Mouse (Mus musculus) right cerebral cortex, adult 18-20 months (tissue): ENCODE data around the gene Lhpp.
A peak's percentile ranks its signal among the peaks of the same experiment; 100 is the strongest.
"Not testable (repeated sequence)": the region's sequence is repeated elsewhere in the genome, so short reads cannot be mapped to it uniquely, and the experiment has no call there.

Source experiments
- DNase-seq: peaks from one replicate; pipeline ENCODE4 v3.0.0; 2022; ENCODE audit warnings: mixed read lengths

The Lhpp gene

DNA sequence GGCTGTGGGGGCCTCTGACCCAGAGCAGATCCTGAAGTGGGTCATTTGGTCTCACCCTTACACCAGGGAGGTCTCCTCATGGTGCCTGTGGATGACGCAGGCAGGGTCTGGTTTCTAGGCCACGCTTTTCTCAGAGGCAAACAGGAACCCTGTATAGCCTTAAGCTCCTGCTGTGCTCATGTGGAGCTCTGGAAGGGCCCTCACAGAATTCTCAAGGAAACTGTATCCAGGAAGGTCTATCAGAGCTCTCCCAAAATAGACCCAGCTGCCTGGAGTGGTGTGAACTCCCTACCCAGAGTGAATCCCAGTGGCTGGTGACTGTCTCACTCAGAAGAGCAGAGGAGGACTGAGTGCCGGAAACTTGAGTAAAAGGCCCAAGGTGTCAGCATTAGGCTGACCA lies 44.0 kb downstream of the Lhpp start:
- DNase-seq = no peak

DNA sequence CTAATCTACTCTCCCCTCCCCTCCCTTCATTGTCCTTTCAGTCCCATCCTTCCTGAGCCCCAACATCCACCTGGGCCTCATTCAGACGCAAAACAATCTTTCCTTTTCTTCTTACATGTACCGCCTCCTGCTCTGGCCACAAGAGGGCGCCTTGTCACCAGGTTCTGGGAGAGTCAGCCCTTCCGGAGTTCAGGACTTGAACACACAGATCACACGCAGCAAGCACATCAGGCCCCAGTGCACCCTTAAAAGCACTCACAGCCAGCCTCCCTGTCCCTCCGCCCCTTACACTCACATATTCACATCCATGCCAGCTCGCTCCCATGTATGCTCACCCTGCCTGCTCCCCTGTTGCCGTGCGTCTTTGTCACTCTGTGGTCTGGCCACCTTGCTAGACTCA lies 45.6 kb downstream of the Lhpp start:
- DNase-seq = peak; percentile 88

DNA sequence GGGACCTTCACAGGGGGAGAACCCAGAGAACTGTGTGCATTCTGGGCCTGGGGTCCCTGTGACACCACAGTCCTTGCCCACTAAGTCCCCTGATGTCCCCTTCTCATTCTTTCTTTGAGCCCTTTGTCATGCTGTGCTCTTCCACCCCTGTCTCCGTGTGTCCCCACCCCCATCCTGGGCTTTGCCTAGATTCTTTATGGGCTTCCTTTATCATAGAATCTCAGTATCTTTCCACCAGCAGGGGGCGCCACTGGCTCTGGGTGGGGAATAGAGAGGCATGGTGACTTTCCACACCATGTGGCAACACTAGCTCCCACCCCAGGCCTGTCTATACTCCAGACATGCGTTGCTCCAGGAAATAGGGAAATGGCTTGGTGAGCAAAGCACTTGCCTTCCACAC lies 46.1 kb downstream of the Lhpp start:
- peak; percentile 86 for DNase-seq

DNA sequence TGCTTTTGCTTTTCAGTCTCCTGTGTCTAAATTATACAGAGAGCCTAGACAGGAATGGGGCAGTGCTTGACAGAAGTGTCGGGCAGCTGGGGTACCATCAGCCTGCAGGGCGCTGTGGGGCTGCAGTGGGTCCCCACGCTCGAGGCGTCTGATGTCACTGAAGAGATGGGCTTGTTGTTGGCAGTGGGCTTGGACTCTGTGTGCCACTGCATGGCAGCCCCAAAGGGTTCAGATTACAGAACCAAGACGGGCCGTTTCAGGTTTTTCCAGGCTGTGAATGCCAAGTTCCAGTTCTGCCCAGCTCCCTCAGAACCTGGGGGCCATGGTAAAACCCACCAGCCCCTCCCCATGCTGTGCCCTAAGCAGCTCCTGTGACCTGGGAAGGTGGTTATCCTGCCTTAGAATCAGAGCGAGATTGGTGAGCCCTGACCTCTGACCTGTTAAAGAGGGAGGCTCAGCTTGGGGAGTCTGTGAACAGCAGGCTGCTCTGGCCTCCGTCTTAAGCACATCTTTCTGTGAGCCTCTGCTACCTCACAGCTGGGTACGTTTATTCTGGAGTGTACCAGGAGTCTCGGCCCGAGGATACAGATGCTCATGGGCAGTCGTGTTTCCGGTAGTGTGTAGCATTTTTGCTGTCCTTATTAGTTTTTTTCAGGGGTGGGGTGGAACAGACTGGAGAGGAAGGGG lies 47.1 kb downstream of the Lhpp start:
- DNase-seq = no peak

DNA sequence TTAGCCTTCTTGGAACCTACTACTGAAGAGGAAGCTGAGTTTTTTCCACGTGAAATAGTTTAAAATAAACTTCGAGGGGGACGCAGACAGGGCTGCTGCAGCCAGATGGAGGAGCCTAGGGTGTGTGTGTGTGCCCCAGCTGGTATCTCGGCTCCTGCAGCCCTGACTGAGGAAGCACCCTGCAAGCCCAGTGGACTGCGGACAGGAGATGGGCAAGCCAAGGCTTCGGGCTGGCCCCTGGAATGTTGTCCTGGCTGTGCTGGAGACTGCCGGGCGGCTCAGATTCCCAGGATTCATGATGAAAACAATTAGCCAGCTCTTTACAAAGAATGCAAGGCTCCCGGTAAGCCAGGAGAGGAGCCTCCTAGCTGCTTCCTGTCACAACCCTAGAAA lies 47.6 kb downstream of the Lhpp start:
- no peak for DNase-seq

DNA sequence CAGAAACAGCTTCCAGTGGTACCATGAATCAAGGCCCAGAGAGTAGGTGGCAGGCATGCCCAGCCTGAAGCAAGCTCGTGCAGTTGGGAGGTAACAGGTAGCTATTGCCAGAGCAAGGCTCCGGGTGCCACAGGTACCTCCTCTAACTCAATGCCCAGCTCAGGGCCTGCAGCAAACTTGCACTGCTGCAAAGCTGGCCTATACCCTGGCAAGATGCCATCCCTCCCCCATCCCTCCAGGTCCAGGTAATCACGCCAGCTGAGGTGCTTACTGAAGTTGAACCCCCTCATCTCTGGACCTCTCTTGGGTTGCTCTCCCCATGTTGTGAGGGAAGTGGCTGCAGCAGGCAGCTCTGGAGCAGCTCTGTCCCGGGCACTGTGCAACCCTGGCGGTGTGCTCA lies 48.2 kb downstream of the Lhpp start:
- DNase-seq = no peak

DNA sequence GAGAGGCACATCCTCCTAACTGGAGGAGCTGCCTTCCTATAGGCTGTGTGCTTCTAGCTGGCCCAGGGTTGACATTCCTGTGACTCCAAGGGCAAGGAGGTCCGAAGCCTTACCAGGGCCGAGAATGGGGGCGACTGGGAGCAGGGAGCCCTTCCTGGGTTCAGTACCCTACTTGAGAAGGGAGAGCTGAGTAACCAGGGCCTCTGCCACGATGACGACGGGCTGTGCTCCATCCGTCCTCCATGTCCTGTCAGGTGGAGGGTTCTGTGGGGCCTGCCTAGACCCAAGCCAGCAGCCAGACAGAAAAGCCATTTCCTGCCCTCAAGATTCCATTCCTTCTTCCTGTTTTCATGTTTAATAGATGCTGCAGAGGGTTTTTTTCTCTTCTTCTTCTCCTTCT lies 49.2 kb downstream of the Lhpp start:
- no peak for DNase-seq

DNA sequence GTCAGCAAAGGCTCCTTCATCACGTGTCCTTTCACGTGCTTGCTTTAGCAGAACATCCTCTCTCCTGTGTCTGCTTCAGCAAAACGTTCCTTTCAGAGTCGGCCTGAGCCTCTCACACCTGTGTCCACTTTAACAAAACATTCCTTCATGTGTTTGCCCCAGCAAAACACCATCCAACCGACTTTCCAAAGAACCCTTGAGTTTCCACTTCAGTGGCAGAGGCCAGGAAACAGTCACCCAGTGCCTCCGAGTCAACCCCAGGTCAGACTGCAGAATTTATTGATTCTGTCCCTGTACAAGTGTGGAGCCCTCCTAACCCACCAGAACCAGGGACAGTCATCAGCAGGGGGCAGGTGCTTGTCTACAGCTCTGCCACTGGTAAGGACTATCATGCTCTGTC lies 52.4 kb downstream of the Lhpp start:
- DNase-seq = not testable (repeated sequence)

DNA sequence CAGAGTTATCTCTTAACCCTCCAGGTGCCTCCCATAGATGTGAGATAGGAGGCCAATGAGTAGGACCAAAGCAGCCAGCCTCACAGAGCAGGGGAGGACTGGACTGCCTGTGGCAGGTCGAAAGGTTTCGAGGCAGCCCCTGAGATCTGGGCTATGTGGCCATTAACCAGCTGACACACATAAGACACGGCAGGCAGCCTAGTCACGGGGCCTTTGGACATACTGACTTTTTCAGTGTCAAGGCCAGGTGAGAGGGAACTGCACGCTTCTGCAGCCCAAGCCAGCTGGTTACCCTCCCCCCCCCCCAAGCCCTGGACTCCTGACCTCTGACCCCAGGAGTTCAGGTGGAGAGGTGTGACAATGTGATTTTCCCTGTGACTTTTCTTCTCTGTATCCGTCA lies 54.4 kb downstream of the Lhpp start:
- no peak for DNase-seq

DNA sequence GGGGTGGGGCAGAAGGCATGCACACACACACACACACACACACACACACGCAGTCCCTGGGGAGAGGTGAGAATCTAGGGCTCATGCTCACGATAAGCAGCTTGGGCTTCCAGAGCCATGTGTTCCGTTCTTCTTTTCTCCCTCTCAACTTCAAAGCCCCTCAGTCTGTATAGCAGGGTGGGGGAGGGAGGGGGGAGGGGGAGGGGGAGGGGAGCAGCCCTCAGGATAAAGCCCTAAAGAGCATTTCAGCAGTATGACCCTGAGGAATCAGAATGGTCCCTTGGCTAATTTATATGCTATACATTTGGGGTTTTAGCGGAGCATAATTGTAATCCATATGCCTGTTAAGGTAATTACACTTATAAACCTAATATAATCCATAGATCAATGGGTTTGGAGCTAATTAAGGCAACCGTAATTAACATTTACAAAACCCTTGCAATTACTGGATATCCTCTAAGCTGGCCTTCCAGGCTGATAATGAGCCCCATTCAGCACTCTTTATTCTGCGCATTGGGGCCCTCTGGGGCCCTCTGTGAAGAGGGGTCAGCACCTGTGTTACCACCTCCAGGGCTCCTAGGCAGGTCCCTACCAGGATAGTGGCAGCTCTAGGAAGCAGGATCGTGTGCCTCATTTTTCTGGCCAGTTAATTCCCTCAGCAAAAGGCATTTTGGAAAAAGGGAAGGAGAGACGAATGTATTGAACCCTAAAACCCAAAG lies 55.4 kb downstream of the Lhpp start:
- no peak for DNase-seq

DNA sequence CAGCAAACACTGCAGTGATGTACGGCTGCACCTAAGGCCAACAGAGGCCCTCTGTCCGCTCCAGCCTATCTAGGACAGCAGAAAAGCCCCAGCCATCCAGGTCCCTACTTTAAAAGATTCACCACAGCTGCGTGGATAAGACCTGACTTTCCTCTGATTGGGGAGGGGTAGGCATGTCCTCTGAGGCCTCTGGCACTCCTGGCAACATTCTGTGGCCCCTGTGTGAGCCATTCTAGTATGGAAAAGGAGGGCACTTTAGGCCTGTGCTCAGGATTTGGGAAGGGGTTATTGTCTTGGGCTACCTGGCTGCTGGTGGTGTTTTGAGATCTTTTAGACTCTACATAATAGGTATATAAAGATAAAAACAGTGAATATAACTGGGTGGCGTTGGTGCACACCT lies 56.1 kb downstream of the Lhpp start:
- DNase-seq = no peak

DNA sequence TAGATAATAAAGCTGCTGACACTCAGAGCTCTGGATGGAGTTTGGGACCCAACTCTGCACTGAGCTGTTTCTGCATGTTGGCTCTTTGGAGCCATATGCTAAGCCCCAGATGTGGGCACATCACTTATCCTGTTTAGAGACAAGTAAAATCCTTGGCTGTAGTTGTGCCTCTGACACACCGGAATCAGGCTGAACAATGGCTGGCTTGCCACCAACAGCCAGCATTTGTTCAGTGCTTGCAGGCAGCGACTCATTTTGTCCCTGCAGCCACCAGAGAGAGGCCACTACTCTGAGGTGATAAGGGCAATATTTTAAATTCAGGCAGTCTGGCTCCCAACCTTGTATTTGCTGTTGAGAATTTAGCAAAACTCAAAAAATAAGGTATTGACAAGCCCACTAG lies 58.2 kb downstream of the Lhpp start:
- no peak for DNase-seq

DNA sequence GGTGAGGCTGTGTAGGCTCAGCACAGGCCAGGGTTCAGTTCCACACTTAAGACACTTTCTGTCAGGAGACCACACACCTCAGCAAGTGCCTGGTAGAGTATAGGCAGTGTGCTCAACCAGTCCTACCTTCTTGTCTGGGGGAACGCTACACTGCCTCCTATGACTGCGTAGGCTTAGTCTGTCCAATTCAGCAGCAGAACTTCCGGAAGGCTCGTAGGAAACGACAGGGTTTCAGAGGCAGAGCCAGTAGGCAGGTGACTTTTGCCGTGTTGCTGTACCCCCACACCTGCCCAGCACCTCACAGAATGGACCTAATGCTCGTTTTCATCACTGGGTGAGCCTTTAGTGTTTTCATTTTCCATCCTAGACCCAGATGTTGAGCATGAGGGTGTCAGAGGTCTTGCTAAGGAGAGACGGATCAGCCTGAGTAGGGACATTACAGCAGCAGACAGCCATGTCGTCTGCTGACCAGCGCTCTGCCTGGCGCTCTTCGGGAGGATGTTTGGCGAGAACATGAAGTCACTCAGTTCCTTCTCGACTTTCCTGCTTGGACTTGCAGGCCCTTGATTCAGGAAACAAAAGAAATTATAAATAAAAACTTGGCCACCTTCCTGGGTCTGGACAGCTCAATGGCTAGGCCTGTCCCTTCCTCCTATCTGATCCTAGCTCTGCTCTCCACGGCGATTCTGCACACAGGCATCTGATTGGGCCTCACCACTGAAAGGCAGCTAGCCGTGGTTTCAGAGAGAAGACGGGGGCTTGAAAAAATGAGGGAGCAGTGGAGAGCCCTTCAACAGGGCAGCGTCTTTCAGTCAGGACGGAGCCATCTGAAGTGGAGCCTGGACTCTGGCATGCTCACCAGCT lies 59.8 kb downstream of the Lhpp start:
- no peak for DNase-seq

DNA sequence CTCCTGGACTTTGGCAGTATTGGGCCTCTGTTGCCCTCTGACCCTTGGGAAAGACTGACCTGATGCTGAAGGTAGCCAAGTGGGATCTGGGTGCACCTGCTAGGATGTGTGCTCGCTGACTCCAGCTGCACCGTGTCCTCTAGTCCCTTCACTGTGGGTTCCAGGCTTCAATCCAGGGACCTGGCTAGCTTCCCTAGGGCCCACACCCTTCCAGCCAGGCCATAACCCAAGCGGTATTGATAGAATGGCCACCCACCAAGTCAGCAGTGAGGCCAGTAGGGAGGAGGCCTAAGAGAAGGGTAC lies 60.4 kb downstream of the Lhpp start:
- no peak for DNase-seq

DNA sequence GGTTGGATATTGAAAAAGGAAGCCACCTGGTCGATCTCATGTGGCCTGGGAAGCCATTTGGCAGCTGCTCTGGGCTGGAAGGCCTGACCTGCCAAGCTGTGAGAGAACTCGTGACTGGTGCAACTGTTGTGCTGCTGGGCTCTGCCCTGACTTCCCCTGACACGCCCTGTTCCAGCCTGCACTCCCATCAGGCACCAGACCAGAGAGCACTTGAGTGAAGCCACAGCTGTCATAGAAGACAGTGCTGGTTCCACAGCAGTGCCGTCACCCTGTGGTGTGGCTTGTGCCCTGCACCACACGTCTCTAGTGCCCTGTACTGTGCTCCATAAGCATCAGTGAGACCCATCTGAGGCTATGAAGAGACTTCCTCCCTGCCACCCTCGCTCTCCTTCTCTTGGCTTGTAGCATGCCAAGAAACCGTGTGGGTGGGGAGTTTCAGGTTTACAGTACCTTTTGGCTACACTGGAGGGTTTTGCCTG lies 62.1 kb downstream of the Lhpp start:
- peak; percentile 68 for DNase-seq

DNA sequence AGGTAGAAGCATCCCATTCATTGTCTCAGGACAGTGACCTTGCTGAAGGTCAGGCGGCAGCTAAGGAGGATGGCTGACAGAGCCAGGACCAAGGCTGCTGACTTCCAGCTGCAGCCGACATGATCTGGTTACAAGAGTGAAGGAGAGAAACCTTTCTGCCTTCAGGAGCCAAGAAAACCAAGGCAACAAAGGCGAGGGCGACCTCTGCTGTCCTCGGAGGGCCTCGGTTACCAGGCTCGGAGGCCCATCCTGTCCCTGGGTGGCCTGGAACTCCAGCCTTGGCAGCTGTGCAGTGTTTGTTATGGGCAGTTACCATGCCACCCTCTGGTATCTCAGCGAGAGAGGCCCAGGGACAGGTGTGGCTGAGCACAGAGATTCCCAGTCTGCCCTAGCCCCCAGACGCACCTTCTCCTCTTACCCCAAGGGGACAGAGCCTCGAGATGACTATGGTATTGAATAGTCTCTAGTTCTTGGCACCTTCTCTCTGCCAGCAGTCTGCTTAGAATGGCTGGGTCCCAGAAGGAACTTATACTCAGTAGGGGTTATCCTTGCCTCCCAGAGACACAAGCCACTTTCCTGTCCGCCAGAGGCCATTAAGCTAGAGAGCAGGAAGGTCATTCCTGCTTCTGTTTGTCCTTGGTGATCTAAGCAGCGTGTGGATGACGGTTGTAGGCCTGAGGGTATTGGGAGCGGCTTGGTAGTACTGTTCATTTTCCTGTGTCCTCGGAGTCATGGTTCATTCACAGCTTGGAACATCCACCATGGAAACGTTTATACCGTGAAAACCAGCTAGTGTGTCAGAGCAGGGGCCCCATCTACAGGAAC lies 63.7 kb downstream of the Lhpp start:
- DNase-seq = no peak

DNA sequence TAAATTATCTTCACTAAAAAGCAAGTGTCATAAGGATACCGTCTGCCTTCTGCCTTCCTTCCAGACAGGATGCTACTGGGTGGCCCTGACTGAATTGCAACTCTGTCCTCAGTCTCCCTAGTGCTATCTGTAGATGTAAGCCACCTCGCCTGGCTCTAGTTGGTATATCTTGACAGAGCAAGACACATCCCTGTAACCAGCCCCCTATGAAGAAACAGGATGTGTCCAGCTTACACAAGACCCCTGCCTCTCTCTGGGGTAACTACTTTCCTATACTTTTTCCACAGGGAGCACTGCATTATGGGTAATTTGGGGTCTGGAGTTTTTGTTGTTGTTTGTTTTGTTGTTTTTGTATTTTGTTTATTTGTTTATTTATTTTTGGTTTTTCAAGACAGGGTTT lies 65.5 kb downstream of the Lhpp start:
- no peak for DNase-seq

DNA sequence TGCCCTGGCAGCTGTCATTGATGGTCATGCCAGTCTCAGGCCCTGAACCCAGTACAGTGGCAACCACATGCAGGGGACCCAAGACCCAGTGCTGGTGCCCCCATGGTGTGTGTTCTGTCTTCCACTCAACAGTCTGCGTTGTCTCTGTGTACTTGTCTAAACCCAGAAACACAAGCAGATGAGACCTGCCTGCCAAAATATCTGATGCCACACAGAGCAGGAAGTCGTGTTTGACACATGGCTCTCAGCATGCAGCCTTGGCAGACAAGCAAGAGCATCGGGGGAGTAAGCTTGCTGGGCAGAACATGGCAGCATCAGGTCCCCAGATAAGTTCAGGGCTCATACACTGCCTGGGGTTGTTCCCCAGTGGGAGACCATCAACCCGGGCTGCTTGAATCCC lies 68.7 kb downstream of the Lhpp start:
- no peak for DNase-seq

DNA sequence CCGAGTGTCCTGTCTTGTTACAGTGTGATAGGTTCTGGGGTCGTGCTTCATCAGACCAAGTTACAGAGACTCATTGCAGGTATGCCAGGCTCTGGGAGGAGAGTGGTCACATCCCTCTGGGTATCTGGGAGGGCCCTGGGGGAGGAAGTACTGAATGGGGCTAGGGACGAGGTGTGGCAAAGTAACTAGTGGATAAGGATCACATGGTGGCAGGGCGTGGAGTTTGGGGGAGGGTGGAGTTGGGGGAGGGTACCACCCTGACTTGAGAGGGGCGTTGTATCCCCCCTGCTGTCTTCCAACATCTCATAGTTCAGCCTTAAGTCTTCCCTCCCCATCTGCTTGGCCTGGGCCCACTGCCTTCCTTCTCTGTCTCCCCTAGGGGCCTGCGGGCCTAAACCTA lies 69.1 kb downstream of the Lhpp start:
- DNase-seq = no peak

DNA sequence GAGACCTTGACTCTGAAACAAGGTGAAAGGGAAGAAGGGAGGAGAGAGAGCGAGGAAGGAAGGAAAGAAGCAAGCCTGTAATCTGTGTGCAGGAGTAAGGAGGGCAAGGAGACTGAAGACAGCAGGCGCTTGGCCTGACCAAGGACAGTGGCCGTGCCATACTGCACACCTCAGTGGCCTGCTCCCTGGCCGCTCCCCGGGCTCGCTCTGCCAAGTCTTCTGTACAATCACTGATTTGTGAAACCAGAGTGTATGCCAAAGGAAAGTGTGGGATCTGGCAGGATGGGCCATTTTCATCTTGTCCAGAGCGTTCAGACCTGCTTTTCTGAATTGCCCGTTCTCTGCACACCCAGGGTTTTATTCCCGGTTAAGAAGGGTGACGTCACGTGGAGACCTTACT lies 70.9 kb downstream of the Lhpp start:
- no peak for DNase-seq

DNA sequence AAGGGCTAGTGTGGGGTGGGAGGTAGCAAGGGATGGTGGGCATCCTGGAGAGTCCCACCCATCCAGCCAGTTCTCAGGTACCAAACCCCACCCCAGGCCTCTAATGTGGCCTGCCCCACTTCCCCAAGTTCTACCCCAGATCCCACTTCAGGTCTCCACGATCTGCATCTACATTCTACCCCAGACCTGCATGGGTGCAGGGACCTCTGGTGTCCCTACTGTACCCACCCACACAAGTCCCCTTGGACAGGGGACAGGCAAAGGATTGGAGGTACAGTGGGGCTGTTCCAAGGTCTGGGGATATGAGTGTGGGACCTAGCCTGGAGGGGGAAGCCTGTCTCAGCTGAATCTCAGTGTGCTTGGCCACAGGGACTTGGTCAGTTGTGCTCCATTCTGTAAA lies 71.4 kb downstream of the Lhpp start:
- DNase-seq = no peak

DNA sequence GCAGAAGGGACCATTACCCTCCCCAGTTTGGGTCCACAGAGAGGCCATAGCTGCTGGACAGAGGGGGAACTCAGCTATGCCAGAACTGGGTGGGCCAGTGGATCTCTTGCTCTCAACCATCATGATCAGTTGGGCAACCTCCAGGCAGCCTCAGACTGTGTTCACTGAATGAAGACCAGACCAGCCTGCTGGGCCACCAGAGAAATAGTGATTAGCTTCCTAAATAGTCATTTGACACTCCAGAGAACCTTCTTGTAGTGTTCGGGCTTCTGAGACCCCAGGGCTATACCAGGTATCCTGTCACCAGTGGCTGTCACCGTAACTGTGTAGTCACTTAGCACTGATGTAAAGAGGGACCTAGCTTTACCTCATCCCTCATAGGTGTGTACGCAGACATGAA lies 71.9 kb downstream of the Lhpp start:
- no peak for DNase-seq

DNA sequence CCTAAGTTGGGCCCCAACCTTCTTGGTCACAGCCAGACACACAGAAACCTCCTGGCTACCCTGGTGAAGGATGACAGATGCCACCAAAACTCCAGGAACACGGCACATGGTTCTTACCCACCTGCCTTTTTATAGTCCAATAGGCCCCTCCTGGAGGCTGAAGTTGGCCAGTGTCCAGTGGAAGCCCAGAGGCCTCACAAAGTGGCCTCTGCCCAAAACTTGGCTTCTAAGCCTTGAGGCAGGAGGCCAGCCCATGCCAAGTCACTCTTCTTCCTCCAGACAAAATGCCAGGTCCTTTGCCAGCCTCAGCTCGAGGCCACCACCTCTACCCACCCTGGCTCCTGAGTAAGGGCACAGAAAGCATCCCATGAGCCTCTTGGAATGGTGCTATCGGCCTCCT lies 72.5 kb downstream of the Lhpp start:
- no peak for DNase-seq
